Mouse (Mus musculus) midbrain, postnatal 0 days (tissue): ENCODE data around the gene Aldh1a1. TPM values are rescaled to one million over a fixed set of nuclear protein-coding genes. Genes with fewer than 3 reads are reported as not detected.

ENCODE experiments used
- ATAC-seq: fragments of 200-750 bp; cut with Nextera tagmentation; 2 replicates; pipeline ENCODE4 v1.8.0; 2017; ENCODE audit warnings: moderate number of reproducible peaks, mild to moderate bottlenecking, moderate TSS enrichment, moderate library complexity; ENCODE audit not compliant: low FRiP score
- DNase-seq: peaks from one replicate; pipeline ENCODE4 v3.0.0-alpha.2; 2015; ENCODE audit warnings: low spot score
- H3K27ac ChIP-seq: fragments of 300-500 bp; sonication (generic); 2 replicates; pipeline ENCODE4 v1.5.1; 2014; ENCODE audit warnings: low read depth, mild to moderate bottlenecking, low read length, mixed read lengths
- H3K27me3 ChIP-seq: fragments of 300-500 bp; sonication (generic); 2 replicates; pipeline ENCODE4 v1.6.1; 2014; ENCODE audit warnings: low read length, control low read depth, mixed read lengths; ENCODE audit not compliant: insufficient read depth
- H3K36me3 ChIP-seq: fragments of 300-500 bp; sonication (generic); 2 replicates; pipeline ENCODE4 v1.6.1; 2014; ENCODE audit warnings: low read length, control low read depth, mixed read lengths; ENCODE audit not compliant: insufficient read depth
- H3K4me1 ChIP-seq: fragments of 300-500 bp; sonication (generic); 2 replicates; pipeline ENCODE4 v1.6.1; 2014; ENCODE audit warnings: mild to moderate bottlenecking, control low read depth, antibody characterized with exemption, low read length, mixed read lengths; ENCODE audit not compliant: insufficient read depth
- H3K4me2 ChIP-seq: fragments of 300-500 bp; sonication (generic); 2 replicates; pipeline ENCODE4 v1.6.1; 2014; ENCODE audit warnings: low read depth, mild to moderate bottlenecking, low read length, mixed read lengths; ENCODE audit not compliant: poor library complexity, severe bottlenecking
- H3K4me3 ChIP-seq: fragments of 300-500 bp; sonication (generic); 2 replicates; pipeline ENCODE4 v1.5.1; 2014; ENCODE audit warnings: low read depth, mild to moderate bottlenecking, low read length, moderate library complexity
- H3K9ac ChIP-seq: fragments of 300-500 bp; sonication (generic); replicated peaks from 2 replicates; pipeline ENCODE4 v1.6.1; 2014; ENCODE audit warnings: mild to moderate bottlenecking, low read length, moderate library complexity, mixed read lengths; ENCODE audit not compliant: poor library complexity, severe bottlenecking
- H3K9me3 ChIP-seq: fragments of 300-500 bp; sonication (generic); 2 replicates; pipeline ENCODE4 v1.6.1; 2016; ENCODE audit warnings: low read length, control low read depth
- CTCF ChIP-seq: IDR thresholded peaks from 2 replicates; pipeline ENCODE4 v1.5.1; 2016; ENCODE audit warnings: antibody characterized with exemption, mild to moderate bottlenecking
- WGBS: fragments of 180-500 bp; shearing (Covaris S2); extraction: QIAGEN DNeasy Blood & Tissue Kit; methylation state at CpG from one replicate; pipeline ENCODE4 v1.1.7; 2014; 5-methylcytosine and 5-hydroxymethylcytosine counted together
- polyA plus RNA-seq: library from polyadenylated mRNA; unstranded; fragments of >200 nt; fragmentation: Nextera tagmentation; extraction: Ambion mirVana; gene quantifications from 2 replicates; pipeline ENCODE4 v1.2.1, GENCODE M21; 2015
- total RNA-seq: library from RNA; depleted of rRNA; stranded (reverse); fragments of >200 nt; gene quantifications from 2 replicates; pipeline ENCODE4 v1.2.3, GENCODE M21; 2014; rRNA removed

Gene Aldh1a1
- total and polyA plus RNA-seq, 2 experiments from 2014 or later, result 18.1 to 22.0 TPM

- no peak for DNase-seq
- no peaks in the 10 kb centered on the region for H3K36me3 ChIP-seq
- H3K27me3 ChIP-seq, result no peaks in the 10 kb centered on the region
- ATAC-seq, result no peak
- 81% methylated on average over 3 of the region's 3 CpGs for whole genome bisulfite sequencing
- H3K9me3 ChIP-seq, result no peaks in the 10 kb centered on the region
- no peak overlapping the region for H3K4me3 ChIP-seq
- H3K27ac ChIP-seq, result no peak overlapping the region
- no peaks in the 10 kb centered on the region for H3K4me1 ChIP-seq
- H3K9ac ChIP-seq, result no peak overlapping the region
- H3K4me2 ChIP-seq, result no peak overlapping the region
- no peak for TF ChIP-seq CTCF
These were observed 185.3 kb downstream of the Aldh1a1 start for GRCm38 (mm10) chr19:20677697-20678355.

Other genes with a start within 250 kb of the Aldh1a1 start
- 8.8 and 9.7 TPM in 2 replicates for gene Anxa1, start 101.8 kb upstream of the Aldh1a1 start, total RNA-seq
- 18.6 and 18.9 TPM in 2 replicates for gene Anxa1, start 101.8 kb upstream of the Aldh1a1 start, polyA plus RNA-seq
- gene Aldh1a7, start 234.8 kb downstream of the Aldh1a1 start, total RNA-seq, result 0.93 and 1.2 TPM in 2 replicates
- 0.98 and 1.2 TPM in 2 replicates for gene Aldh1a7, start 234.8 kb downstream of the Aldh1a1 start, polyA plus RNA-seq